Mouse (Mus musculus) lung, postnatal 0 days (tissue): ENCODE data around the gene Vgll4.

Experiments
- CTCF ChIP-seq: IDR thresholded peaks from 2 replicates; pipeline ENCODE4 v1.5.1; 2016; ENCODE audit warnings: antibody characterized with exemption, mild to moderate bottlenecking
- EP300 ChIP-seq: IDR thresholded peaks from 2 replicates; pipeline ENCODE4 v1.6.1; 2016; ENCODE audit warnings: antibody characterized with exemption, mild to moderate bottlenecking, control low read depth

DNA sequence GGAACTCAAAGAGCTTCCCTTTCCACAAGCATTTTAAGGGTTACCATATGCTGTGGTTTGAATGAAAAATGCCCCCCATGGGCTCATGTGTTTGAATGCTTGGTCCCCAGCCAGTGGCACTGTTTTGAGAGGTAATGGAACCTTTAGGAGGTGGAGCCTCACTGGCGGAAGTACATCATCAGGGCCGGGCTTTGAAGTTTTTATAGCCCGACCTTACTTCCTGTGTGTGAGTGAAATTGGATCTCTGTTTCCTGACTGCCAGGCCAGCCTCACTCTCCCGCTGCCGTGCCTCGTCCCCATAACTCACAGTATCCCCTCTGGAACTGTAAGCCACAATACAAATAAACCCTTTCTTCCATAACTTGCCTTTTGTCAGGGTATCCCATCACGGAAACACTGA is 70.1 kb downstream of the Vgll4 start:
- TF ChIP-seq EP300 (no peak), CTCF (no peak)
